Mouse (Mus musculus): ENCODE measurements at regions not wholly inside any gene's neighbourhood (a gene's known extent, or its start where the extent isn't known, plus 50 kb on each side); places are given as distances from the start of the nearest gene placed in this dataset.

- no peak for DNase-seq (ENCODE audit: low spot score in 2 of 2)
Observed at GRCm38 (mm10) chr12:71779418-71779817, 51.5 kb upstream of the Daam1 start.
